Mouse (Mus musculus) cerebellum, postnatal 25 days (tissue): ENCODE data around the gene Nupr1.
A peak's percentile ranks its signal among the peaks of the same experiment; 100 is the strongest.

Source experiments
- DNase-seq, 2 experiments: peaks; one replicate each; pipeline ENCODE4 v3.0.0; 2021; ENCODE audit warnings: mixed read lengths in 2 of 2

The Nupr1 gene

GRCm38 (mm10) chr7:126643244-126643617, 12.6 kb upstream of the Nupr1 start:
- DNase-seq = peak; percentile 33 to 58

- DNase-seq = no peak
Observed at GRCm38 (mm10) chr7:126642545-126643243, 12.0 kb upstream of the Nupr1 start.

- DNase-seq = peak; percentile 19 to 41
Observed at GRCm38 (mm10) chr7:126636733-126637520, 6.3 kb upstream of the Nupr1 start.

- DNase-seq = no peak
Observed at GRCm38 (mm10) chr7:126635375-126635774, 4.7 kb upstream of the Nupr1 start.

- DNase-seq = no peak
Observed at GRCm38 (mm10) chr7:126632478-126632877, 1.8 kb upstream of the Nupr1 start.

GRCm38 (mm10) chr7:126629915-126630314, 746 bp downstream of the Nupr1 start:
- no peak for DNase-seq

GRCm38 (mm10) chr7:126628111-126628510, 2.5 kb downstream of the Nupr1 start:
- no peak for DNase-seq

- no peak for DNase-seq
Observed at GRCm38 (mm10) chr7:126625807-126626600, 4.7 kb downstream of the Nupr1 start.

GRCm38 (mm10) chr7:126625369-126625768, 5.3 kb downstream of the Nupr1 start:
- peak in 1 of 2 experiments; percentile 15 for DNase-seq

GRCm38 (mm10) chr7:126624774-126625173, 5.9 kb downstream of the Nupr1 start:
- no peak for DNase-seq

GRCm38 (mm10) chr7:126623381-126623780, 7.3 kb downstream of the Nupr1 start:
- no peak for DNase-seq

- DNase-seq = no peak
Observed at GRCm38 (mm10) chr7:126621452-126622359, 9.0 kb downstream of the Nupr1 start.

GRCm38 (mm10) chr7:126619559-126620275, 10.9 kb downstream of the Nupr1 start:
- no peak for DNase-seq

- DNase-seq = no peak
Observed at GRCm38 (mm10) chr7:126616707-126617106, 14.0 kb downstream of the Nupr1 start.

GRCm38 (mm10) chr7:126612736-126613135, 17.9 kb downstream of the Nupr1 start:
- no peak for DNase-seq

GRCm38 (mm10) chr7:126607796-126608195, 22.9 kb downstream of the Nupr1 start:
- DNase-seq = no peak

GRCm38 (mm10) chr7:126607064-126607463, 23.6 kb downstream of the Nupr1 start:
- no peak for DNase-seq

GRCm38 (mm10) chr7:126606611-126607010, 24.1 kb downstream of the Nupr1 start:
- DNase-seq = no peak

- no peak for DNase-seq
Observed at GRCm38 (mm10) chr7:126602650-126603049, 28.0 kb downstream of the Nupr1 start.

- DNase-seq = no peak
Observed at GRCm38 (mm10) chr7:126601896-126602295, 28.8 kb downstream of the Nupr1 start.

- no peak for DNase-seq
Observed at GRCm38 (mm10) chr7:126598919-126599318, 31.7 kb downstream of the Nupr1 start.

GRCm38 (mm10) chr7:126596414-126596813, 34.2 kb downstream of the Nupr1 start:
- no peak for DNase-seq
